Mouse (Mus musculus) cerebellum, postnatal 36 days (tissue): ENCODE data around the gene Prr15.

ENCODE experiments used
- DNase-seq, 2 experiments: peaks; one replicate each; pipeline ENCODE4 v3.0.0; 2021 to 2022; ENCODE audit warnings: mixed read lengths in 2 of 2

Gene Prr15

DNA sequence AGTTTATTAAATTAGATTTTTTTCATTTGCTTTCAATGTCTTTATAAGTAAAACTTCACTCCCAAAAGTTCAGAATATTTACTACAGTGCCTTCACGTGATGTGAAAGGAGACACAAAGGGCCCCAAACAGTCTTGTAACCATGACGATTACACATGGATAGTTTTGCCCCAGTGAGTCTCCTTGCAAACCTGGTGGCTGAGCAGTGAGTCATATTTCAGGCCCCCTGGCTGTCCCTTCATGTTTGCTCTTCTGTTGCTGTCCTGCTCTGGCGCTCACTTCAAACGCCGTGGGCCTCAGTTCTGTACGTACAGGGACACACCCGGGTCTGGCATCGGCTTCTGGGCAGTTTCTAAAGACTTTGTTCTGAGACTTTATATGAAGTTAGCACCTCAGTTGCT, 6.6 kb downstream of the Prr15 start:
- no peak for DNase-seq

DNA sequence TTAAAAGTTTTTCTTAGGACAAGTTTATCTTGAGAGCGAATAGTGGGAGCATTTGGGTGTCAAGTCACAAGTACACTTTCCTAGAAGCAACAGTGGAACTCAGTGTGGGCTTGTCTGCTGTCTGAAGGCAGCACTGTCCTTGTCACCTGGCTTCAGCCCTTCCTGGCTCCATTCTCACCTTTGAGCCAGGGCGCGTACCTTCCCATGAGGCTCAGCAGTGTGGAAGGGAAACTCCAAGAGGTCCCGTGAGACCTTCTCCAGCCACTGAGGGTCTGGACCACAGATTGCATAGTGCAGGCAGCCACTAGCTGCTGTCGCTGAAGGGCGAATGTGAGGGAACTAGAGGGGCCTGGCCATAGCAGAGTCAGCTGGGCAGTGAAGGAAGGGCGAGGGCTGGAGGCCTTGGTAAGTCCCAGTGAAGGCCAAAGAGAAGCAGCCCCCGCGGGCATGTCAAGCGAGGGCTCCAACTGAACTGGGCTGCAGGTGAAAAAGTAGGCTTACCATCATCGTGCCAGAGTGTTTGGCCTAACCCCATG, 7.5 kb downstream of the Prr15 start:
- DNase-seq, result peak in 1 of 2 experiments; percentile 20

DNA sequence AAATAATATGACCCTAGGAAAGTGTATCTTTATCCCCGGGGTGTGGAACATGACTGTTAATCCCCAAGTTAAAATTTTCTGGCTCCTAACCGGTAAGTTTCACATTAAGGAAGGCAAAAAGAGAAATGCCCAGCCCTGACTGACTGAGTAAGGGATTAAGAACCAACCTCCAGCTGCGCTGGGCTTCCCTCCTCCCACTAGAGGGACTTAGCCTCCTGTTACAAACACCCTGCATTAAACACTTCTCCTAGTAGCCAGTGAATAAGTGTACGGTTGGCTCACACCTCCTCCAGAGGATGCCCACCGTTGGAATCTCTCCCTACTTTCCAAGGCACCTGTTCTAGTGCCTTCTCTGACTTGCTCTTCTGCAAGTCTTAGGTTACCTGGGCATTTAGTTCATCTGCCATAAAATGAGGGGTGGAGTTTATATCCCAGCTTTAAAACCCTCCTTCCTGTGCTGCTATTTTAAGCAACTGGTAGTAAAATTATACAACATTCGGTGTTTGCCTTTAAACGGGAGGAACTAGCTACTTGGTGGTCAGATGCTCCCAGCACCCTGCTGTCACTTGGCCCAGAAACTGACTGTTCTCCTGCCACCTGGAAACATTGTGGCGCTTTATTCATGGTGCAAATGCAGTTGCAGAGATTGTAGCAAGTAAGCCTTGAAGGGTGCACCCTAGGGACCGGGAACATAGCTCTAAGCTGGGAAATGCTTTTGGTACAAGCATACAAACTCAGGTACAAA, 8.2 kb downstream of the Prr15 start:
- DNase-seq, result peak; percentile 82 to 84

DNA sequence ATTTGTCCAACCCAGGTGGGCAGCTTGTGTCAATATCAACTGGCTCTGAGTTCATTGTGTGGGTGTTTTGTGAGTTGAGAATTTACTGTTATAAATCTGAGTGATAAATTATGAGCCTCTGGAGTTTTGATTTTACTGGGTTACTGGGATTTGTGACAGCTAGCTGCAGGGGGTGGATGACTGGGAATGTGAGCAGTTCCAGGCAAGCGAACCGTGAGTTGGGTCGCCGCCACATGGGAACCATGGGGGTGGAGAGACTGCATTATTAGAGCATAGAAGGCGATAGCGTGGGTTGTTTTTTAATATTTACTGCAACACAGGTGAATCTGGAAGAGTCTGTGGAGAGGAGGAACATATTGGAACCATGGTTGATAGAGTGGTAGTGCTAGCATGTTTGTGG, 11.7 kb downstream of the Prr15 start:
- DNase-seq, result peak; percentile 79 to 80

DNA sequence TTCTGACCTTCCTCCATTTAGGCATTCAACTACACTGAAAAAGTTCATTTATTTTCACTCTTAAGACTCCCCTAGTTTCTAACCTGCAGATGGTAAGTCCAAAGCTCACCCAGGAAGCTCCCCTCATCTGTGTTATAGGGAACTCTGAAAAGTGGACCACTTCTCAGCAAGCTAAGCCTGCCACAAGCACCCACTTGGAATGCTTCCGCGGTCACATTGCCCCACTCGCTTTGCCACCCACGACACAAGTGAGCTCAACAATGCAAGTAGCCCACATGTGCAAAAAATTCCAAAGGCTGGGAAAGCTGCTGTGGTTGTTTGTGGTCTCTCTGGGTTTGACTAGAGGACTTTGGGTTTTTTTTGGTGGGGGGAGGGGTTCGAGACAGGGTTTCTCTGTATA, 15.5 kb downstream of the Prr15 start:
- no peak for DNase-seq

DNA sequence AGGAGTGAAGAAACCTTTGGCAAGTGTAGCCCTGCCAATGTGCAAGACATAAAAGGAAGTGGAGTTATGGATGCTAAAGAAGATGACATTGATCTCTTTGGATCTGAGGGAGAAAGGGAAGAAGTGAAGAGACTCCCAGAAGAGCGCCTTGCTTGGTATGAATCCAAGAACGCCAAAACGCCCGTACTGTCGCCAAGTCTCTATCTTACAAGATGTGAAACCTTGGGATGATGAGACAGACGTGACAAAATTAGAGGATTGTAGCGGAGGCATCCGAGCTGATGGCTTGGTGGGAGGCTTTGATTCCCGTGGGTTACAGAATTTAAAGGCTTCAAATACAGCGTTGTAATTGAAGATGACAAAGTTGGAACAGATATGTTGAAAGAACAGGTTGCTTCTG, 16.6 kb downstream of the Prr15 start:
- no peak for DNase-seq

DNA sequence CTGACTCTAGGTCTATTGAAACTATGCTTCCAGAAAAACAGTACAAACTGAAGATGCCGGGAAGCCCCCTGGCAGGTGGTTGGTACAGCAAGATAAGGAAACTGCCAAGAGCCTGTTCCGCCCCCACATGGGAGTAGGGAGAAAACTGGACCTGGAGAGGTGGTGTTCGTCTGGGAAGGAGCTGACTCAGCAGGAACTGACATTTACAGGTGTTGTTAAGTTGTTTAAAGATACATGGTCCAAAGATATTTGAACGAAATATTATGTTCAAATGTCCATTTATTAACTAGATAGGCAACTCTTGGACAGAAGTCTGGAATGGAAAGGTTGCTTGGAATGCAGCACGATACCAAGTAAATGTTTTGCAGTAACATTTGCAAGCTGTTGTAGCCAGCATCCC, 26.2 kb downstream of the Prr15 start:
- DNase-seq, result no peak

DNA sequence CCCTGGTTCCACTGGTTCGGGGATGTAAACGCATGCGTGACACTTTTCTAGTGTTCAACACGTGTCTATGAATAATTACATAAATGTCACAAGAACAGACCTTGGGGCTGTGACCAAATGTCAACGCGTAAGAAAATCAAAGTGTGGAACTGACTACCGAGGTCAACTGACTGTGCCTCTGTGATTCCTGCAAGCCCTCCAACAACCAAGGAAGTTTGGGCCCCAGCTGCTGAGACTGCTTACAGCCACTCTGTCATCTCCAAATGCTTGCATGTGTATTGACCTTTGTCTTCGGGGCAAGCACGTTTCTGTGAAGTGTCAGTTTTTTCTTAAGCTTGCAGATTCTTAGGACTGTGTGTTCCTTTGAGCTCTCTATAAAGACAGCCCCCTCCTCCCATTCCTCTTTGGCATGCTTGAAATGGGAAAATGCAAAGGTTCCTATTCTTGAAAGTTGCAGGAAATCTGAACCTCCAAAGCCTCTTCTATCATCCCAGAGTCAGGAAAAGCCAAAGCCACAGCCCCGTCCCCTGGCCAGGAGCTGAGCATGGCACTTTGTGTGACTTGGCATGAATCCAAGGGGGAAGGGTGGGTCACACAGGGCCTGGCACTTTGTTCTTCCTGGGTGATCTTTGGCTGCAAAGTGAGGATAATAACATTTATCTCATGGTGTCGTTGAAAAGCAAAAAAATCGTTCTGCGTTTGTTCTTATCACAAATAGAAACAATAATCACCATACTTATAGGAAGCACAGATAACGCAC, 27.5 kb downstream of the Prr15 start:
- no peak for DNase-seq

DNA sequence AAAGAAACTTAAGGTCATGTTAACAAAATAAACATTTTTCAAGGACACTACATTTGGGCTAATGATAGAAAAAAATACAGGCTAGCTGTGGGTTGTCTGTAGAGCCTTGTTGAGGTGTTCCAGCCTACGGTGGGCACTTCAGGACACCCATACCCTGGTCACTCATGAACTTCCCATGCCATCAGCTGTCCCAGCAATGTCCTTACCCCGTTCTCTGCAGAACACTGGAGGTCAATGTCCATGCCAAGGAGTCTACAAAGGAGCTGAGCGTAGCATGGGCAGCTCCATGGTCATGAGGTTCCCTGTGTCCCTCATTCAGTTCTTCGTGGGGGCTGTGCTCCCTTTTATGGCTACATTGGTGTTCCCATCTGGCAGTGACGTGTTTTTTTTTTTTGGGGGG, 28.1 kb downstream of the Prr15 start:
- DNase-seq, result no peak

DNA sequence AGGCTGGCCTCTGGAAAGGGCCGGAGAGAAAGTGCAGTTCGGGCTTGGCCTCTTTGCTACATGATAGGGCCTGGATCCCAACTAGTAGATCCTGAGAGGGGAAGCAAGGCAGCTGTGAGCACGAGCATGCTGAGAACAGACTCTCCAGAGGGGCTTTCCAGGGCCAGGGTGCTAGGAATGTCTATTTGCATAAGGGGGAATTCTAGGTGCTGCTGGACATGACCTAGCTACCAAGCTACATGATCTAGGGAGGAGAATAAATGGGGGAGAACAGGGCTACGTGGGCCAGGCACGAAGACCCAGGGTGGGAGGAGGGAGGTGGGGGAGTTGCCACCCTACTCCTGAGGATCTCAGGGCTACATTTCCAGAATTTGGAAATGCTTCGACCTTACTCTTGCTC, 30.0 kb downstream of the Prr15 start:
- no peak for DNase-seq

DNA sequence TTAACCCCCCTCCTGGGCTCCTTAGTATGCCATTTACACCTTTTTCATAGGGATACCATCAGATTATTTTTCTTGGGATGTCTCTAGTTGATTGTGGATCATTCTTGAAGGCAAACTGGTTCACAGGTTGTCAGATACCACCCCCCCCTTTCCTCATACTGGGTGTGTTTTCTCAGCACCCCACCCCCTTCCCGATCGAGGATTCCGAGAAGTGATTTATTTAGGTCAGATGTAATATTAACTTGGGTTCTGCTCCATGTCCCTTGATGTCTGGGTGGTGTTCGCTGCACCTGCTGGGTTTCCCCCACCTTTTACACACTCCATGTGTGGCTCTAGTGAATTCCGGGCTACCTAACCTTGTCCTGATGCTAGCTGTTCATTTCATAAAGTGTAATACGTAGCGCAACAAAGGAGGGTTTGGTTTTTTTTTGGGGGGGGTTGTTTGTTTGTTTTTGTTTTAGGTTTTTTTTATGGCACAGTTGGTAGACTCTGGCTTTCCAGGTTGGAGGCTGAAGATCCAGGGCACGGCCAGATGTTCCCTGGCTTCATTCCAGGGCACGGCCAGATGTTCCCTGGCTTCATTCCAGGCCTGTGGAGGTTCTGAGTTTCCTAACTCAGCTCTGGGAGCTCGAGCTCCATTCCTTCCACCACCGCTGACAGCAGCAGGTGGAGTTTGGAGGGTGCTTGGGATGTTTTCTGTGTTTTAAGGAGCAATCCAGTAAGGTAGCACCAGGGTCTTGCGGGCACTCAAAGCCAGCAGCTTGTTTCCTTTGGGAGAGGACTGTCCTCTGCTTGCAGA, 37.1 kb downstream of the Prr15 start:
- no peak for DNase-seq

DNA sequence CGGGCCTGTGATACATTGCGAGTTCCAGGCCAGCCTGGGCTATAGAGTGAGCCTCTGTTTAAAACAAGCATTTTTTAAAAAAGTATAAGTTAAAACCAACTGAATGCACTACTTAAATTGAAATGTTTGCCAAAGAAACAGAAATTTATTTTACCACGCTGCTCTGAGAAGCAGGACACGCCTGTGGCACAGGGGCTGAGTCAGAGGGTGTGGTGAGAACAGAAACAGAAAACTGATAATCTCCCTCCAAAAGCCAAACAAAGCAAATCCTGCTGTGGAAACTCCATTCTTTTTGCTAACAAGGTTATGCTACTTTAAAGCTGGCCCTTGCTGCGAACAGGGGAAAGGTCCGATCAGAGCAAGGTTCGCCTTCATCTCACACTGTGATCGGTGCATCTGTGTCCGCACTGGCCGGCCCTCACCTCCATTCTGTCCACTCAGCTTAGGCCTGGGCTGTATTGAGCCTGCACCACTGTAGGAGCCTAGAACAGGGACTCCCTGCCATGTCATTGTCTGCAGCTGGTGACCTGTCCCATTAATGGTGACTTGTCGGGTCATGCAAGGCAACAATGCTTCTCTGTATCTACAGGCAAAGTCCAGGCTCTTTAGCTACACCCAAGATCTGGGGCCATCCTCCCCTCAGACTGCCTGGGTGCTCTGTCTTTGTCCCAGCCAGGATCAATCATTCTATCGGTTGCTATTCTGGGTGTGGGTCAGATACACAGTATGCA, 38.9 kb downstream of the Prr15 start:
- no peak for DNase-seq

DNA sequence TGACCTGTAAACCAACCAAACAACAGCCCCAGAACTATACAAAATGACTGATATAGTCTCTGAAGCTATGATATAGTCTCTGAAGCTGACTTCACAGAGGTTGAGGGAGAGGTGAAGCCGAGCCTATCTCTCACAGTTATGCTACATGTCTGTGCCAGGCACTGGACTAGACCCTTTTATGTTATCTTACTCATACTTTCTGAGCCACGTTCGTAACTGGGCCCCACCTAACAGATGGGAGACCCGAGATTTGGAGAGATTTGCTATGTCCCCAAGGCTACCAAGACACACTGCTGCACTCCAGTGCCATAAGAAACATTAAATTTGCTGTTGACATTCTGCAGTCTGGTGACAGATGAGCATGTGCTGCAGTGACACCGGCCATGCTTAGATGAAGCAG, 41.0 kb downstream of the Prr15 start:
- DNase-seq, result no peak

DNA sequence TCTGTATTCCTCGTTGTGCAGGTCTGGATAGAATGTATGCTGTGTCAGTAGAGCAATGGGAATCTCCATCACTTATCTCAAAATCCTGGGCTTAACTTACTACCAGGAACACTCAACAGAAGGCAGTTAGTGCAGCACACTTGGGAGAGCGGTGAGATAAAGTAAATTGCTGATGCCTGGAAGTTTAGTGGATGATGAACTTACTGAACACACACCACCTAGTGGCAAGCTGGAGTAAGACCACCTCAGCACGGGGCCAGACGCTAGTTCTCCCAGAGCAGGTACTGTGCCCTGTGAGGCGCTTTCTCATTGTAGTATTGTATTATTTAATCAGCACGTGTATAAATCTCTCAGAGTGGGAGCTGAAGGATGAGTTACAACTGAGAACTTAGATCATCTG, 42.4 kb downstream of the Prr15 start:
- DNase-seq, result peak; percentile 51 to 63

DNA sequence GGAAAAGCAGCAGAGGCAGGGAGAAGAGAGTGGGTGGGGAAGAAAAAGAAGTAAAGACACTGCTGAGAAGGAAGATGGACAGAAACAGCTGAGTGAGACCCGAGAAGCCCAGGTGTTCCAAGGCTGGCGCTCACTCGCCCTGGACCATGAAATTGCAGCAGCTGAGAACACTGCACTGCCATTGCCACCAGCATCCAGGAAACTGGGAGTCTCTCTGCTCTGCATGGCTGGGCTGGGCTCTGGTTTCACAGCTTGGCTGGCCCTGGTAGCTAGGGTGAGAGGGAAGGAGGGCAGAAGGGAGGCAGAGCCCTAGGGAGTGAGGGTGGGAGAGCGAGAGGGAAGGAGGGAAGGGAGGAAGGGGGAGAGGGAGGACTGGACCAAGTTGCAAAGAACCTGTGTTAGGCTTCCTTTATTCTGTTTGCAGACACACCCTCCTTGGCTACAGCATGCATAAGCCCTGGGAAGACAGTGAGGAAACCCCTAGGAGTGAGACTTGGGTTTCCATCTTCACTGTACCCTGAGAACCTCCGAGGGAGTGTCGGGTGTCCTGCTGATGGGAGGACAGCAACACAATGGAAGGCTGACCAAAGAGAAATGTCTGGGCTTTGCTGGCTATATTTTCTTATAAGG, 44.4 kb downstream of the Prr15 start:
- DNase-seq, result no peak

DNA sequence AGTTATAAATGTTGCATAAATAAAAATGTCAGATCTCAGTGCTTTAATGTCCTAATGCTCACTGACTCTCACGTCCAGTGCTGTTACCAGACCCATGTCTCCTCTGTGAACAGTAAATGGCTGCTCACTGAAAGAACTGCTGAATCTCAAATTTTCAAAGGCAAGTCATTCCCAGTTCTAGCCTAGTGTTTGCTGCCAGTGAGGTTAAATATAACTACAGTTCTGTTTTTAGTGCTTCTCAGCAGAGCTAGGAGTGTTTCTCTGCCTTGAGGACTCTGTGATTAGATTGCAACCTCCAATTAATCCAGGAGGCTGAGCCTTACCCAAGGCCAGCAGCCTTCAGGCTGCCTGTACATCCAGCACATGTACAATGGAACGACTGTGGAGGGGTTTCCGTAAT, 46.2 kb downstream of the Prr15 start:
- DNase-seq, result no peak

DNA sequence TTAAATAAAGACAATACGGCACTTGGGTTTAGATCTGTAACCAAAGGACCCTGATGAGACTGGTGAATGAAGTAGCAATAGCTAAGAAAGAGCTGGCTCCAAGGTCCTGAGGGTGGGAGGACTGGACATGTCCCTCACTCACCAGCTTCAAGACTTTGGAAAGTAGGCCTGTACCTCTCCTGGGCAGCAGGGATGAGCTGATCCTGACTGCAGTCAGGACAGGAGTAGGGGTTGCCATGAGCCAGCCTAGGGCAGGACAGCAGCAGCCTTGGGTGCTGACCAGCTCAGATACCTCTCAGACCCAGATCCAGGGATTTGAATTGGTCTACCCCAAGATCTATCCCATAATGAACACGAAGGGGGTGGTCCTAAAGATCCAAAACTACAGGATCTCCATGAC, 53.7 kb downstream of the Prr15 start:
- DNase-seq, result no peak
